Mouse (Mus musculus) frontal cortex, postnatal 36 days (tissue): ENCODE results near the gene Igsf10.
"Not testable (repeated sequence)": the region's sequence is repeated elsewhere in the genome, so short reads cannot be mapped to it uniquely, and the experiment has no call there.

ENCODE experiments used
- DNase-seq, 2 experiments: peaks; one replicate each; pipeline ENCODE4 v3.0.0; 2022; ENCODE audit warnings: low spot score in 2 of 2

The Igsf10 gene

GRCm38 (mm10) chr3:59344065-59344905, at the start of gene Igsf10:
Igsf10 (minus strand) TSS chr3:59344394.
- DNase-seq, result peak; percentile 23 to 24

GRCm38 (mm10) chr3:59385553-59385952, 41.4 kb upstream of the Igsf10 start:
- DNase-seq, result no peak

GRCm38 (mm10) chr3:59385000-59385399, 40.8 kb upstream of the Igsf10 start:
- DNase-seq, result no peak

GRCm38 (mm10) chr3:59384321-59384720, 40.1 kb upstream of the Igsf10 start:
- no peak for DNase-seq

GRCm38 (mm10) chr3:59378791-59379190, 34.6 kb upstream of the Igsf10 start:
- not testable (repeated sequence) for DNase-seq

GRCm38 (mm10) chr3:59361895-59362294, 17.7 kb upstream of the Igsf10 start:
- DNase-seq, result no peak

- no peak for DNase-seq
Observed at GRCm38 (mm10) chr3:59360102-59360501, 15.9 kb upstream of the Igsf10 start.

- no peak for DNase-seq
Observed at GRCm38 (mm10) chr3:59354156-59354555, 10.0 kb upstream of the Igsf10 start.

GRCm38 (mm10) chr3:59351768-59352167, 7.6 kb upstream of the Igsf10 start:
- no peak for DNase-seq

- no peak for DNase-seq
Observed at GRCm38 (mm10) chr3:59343026-59343425, 1.2 kb downstream of the Igsf10 start.

- no peak for DNase-seq
Observed at GRCm38 (mm10) chr3:59341647-59342427, 2.4 kb downstream of the Igsf10 start.

GRCm38 (mm10) chr3:59328526-59328925, 15.7 kb downstream of the Igsf10 start:
- no peak for DNase-seq

GRCm38 (mm10) chr3:59321278-59321876, 22.8 kb downstream of the Igsf10 start:
- DNase-seq, result peak; percentile 43 to 70

- no peak for DNase-seq
Observed at GRCm38 (mm10) chr3:59316077-59316476, 28.1 kb downstream of the Igsf10 start.

GRCm38 (mm10) chr3:59312610-59313009, 31.6 kb downstream of the Igsf10 start:
- DNase-seq, result peak; percentile 54 to 62

- DNase-seq, result no peak
Observed at GRCm38 (mm10) chr3:59305518-59305917, 38.7 kb downstream of the Igsf10 start.

GRCm38 (mm10) chr3:59304944-59305343, 39.2 kb downstream of the Igsf10 start:
- DNase-seq, result no peak

GRCm38 (mm10) chr3:59297653-59298052, 46.5 kb downstream of the Igsf10 start:
- no peak for DNase-seq

- no peak for DNase-seq
Observed at GRCm38 (mm10) chr3:59296563-59297130, 47.5 kb downstream of the Igsf10 start.

- DNase-seq, result no peak
Observed at GRCm38 (mm10) chr3:59295699-59296562, 48.3 kb downstream of the Igsf10 start.
